Mouse (Mus musculus) liver, postnatal 0 days (tissue): ENCODE data around the gene Kcnq4.

Experiments
- CTCF ChIP-seq: sonication (generic); IDR thresholded peaks from 2 replicates; pipeline ENCODE4 v1.5.1; 2016; ENCODE audit warnings: antibody characterized with exemption, low read depth
- EP300 ChIP-seq: IDR thresholded peaks from 2 replicates; pipeline ENCODE4 v1.6.1; 2016; ENCODE audit warnings: antibody characterized with exemption, low read depth, mild to moderate bottlenecking

GRCm38 (mm10) chr4:120716141-120716571 lies 32.3 kb downstream of the Kcnq4 start:
- TF ChIP-seq CTCF (no peak), EP300 (no peak)
